Mouse (Mus musculus) MEL (cell line): ENCODE measurements around the gene Podxl.

Source experiments
- CHD1 ChIP-seq: IDR thresholded peaks from 2 replicates; pipeline ENCODE4 v1.6.1; 2012; ENCODE audit warnings: low read depth, mild to moderate bottlenecking, inconsistent platforms, low read length, improper control_type of control experiment
- CTCF ChIP-seq, 3 experiments: IDR thresholded peaks in 2 of 3; conservative IDR thresholded peaks in 1 of 3; 2 replicates each; pipeline ENCODE4 v1.5.1; 2011 to 2012; ENCODE audit warnings: low read length in 3 of 3, low read depth in 2 of 3, mild to moderate bottlenecking in 2 of 3, improper control_type of control experiment in 1 of 3, inconsistent platforms in 1 of 3, mixed read lengths in 1 of 3, moderate library complexity in 1 of 3; ENCODE audit not compliant: control insufficient read depth in 1 of 3, insufficient read depth in 1 of 3, poor library complexity in 1 of 3, severe bottlenecking in 1 of 3
- EP300 ChIP-seq, 2 experiments: IDR thresholded peaks; 2 replicates each; pipeline ENCODE4 v1.6.1; 2011; ENCODE audit warnings: improper control_type of control experiment in 2 of 2, low read length in 2 of 2, low read depth in 1 of 2, mild to moderate bottlenecking in 1 of 2
- GABPA ChIP-seq: IDR thresholded peaks from 2 replicates; pipeline ENCODE4 v1.6.1; 2012; ENCODE audit warnings: low read depth, mild to moderate bottlenecking, inconsistent platforms, low read length, improper control_type of control experiment, moderate library complexity
- KAT2A ChIP-seq: conservative IDR thresholded peaks from 2 replicates; pipeline ENCODE4 v1.6.1; 2012; ENCODE audit warnings: low read depth, low read length, improper control_type of control experiment, inconsistent platforms
- MAX ChIP-seq: IDR thresholded peaks from 2 replicates; pipeline ENCODE4 v1.6.1; 2011; ENCODE audit warnings: low read length, improper control_type of control experiment
- MXI1 ChIP-seq: IDR thresholded peaks from 2 replicates; pipeline ENCODE4 v1.6.1; 2011; ENCODE audit warnings: mild to moderate bottlenecking, low read depth, low read length, improper control_type of control experiment
- POLR2A ChIP-seq, 2 experiments: IDR thresholded peaks; 2 replicates each; pipeline ENCODE4 v1.6.1; 2011 to 2012; ENCODE audit warnings: low read length in 2 of 2, mild to moderate bottlenecking in 2 of 2, control low read depth in 1 of 2, improper control_type of control experiment in 1 of 2, low read depth in 1 of 2, moderate library complexity in 1 of 2; ENCODE audit not compliant: control insufficient read depth in 1 of 2, insufficient read depth in 1 of 2, poor library complexity in 1 of 2
- RCOR1 ChIP-seq: IDR thresholded peaks from 2 replicates; pipeline ENCODE4 v1.6.1; 2012; ENCODE audit warnings: low read depth, mild to moderate bottlenecking, inconsistent platforms, low read length, improper control_type of control experiment
- TAL1 ChIP-seq: IDR thresholded peaks from 2 replicates; pipeline ENCODE4 v1.6.1; 2012; ENCODE audit warnings: mild to moderate bottlenecking, inconsistent platforms, low read length, moderate library complexity, mixed read lengths
- TBP ChIP-seq: IDR thresholded peaks from 2 replicates; pipeline ENCODE4 v1.8.0; 2011; ENCODE audit warnings: low read depth, low read length, improper control_type of control experiment

GRCm38 (mm10) chr6:31612560-31613270, 48.9 kb upstream of the Podxl start:
- no peak for TF ChIP-seq CHD1
- TF ChIP-seq MXI1 = no peak
- no peak for TF ChIP-seq CTCF (IDR thresholded peaks at IDR 0.05 in 2 of 3, conservative IDR thresholded peaks at IDR 0.05 in 1 of 3; ENCODE audit: control insufficient read depth in 1 of 3, insufficient read depth in 1 of 3, low read depth in 2 of 3, low read length in 3 of 3, poor library complexity in 1 of 3, severe bottlenecking in 1 of 3)
- TF ChIP-seq MAX = peak; percentile 66; the same call in 1 of the 2 replicates
- no peak for TF ChIP-seq GABPA
- peak; percentile 72 for TF ChIP-seq TAL1
- TF ChIP-seq RCOR1 = 0 out of 2 replicates have a peak, but pooled peaks have one; percentile 71
- TF ChIP-seq KAT2A = no peak
- peak; percentile 78 to 95 for TF ChIP-seq EP300 (IDR thresholded peaks at IDR 0.05; ENCODE audit: low read depth in 1 of 2, low read length in 2 of 2)
- TF ChIP-seq POLR2A (IDR thresholded peaks at IDR 0.05; ENCODE audit: control insufficient read depth in 1 of 2, insufficient read depth in 1 of 2, low read depth in 1 of 2, low read length in 2 of 2, poor library complexity in 1 of 2) = peak in 1 of 2 experiments; percentile 54; a peak in 1 of 4 replicates
- TF ChIP-seq TBP = peak; percentile 95
